Mouse (Mus musculus) intestine, embryonic 16.5 days (tissue): Measurements from ENCODE around the gene Rps19bp1. TPM values are rescaled to one million over a fixed set of nuclear protein-coding genes. Genes with fewer than 3 reads are reported as not detected.
A peak's percentile ranks its signal among the peaks of the same experiment; 100 is the strongest.

Experiments
- ATAC-seq: fragments of 200-750 bp; cut with Nextera tagmentation; 2 replicates; pipeline ENCODE4 v1.8.0; 2017; ENCODE audit warnings: moderate TSS enrichment, moderate library complexity
- H3K27ac ChIP-seq: fragments of 300-500 bp; sonication (generic); 2 replicates; pipeline ENCODE4 v1.5.1; 2014; ENCODE audit warnings: mild to moderate bottlenecking, low read length
- H3K27me3 ChIP-seq: fragments of 300-500 bp; sonication (generic); replicated peaks from 2 replicates; pipeline ENCODE4 v1.6.1; 2014; ENCODE audit warnings: low read length, control low read depth, mixed read lengths; ENCODE audit not compliant: control insufficient read depth, insufficient read depth
- H3K36me3 ChIP-seq: fragments of 300-500 bp; sonication (generic); 2 replicates; pipeline ENCODE4 v1.6.1; 2014; ENCODE audit warnings: low read length, control low read depth; ENCODE audit not compliant: control insufficient read depth, insufficient read depth
- H3K4me1 ChIP-seq: fragments of 300-500 bp; sonication (generic); 2 replicates; pipeline ENCODE4 v1.6.1; 2014; ENCODE audit warnings: low read length, control low read depth, mixed read lengths; ENCODE audit not compliant: control insufficient read depth, insufficient read depth
- H3K4me2 ChIP-seq: fragments of 300-500 bp; sonication (generic); 2 replicates; pipeline ENCODE4 v1.6.1; 2014; ENCODE audit warnings: low read depth, low read length, control low read depth
- H3K4me3 ChIP-seq: fragments of 300-500 bp; sonication (generic); 2 replicates; pipeline ENCODE4 v1.5.1; 2014; ENCODE audit warnings: mild to moderate bottlenecking, low read length
- H3K9ac ChIP-seq: fragments of 300-500 bp; sonication (generic); 2 replicates; pipeline ENCODE4 v1.6.1; 2014; ENCODE audit warnings: low read depth, low read length
- H3K9me3 ChIP-seq: fragments of 300-500 bp; sonication (generic); 2 replicates; pipeline ENCODE4 v1.6.1; 2016; ENCODE audit warnings: low read length, control low read depth; ENCODE audit not compliant: control insufficient read depth
- WGBS: fragments of 180-500 bp; shearing (Covaris S2); extraction: QIAGEN DNeasy Blood & Tissue Kit; methylation state at CpG from one replicate; pipeline ENCODE4 v1.1.7; 2014; 5-methylcytosine and 5-hydroxymethylcytosine counted together
- polyA plus RNA-seq: library from polyadenylated mRNA; unstranded; fragments of >200 nt; fragmentation: Nextera tagmentation; extraction: Ambion mirVana; gene quantifications from 2 replicates; pipeline ENCODE4 v1.2.1, GENCODE M21; 2015

Rps19bp1 gene
- 43.0 and 47.8 TPM in 2 replicates for polyA plus RNA-seq

GRCm38 (mm10) chr15:80263610-80264575 is at the start of gene Rps19bp1:
TSS of gene Rps19bp1 (minus strand) at chr15:80264315.
- peak; percentile 92 for ATAC-seq
- 1% methylated on average over 59 of the region's 66 CpGs for WGBS

DNA sequence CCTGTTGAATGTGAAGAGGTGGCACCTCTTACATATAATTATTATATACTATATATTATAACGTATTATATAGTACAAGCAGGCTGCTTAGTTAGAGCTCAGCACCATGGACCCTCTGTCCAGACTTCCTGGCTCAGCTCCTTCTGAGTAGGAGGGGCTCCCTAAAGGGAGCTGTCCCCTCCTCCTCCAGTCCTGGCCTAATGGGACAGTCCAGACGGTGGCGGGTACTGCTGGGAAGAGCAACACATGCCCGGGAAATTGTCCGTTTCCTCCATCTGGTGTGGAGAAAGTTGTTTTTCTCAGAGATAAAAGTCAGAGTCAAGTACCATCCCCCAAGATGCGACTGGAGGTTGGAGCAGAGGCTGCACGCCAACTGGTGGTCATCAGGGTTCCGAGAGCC is 42.0 kb upstream of the Rps19bp1 start:
- H3K9me3 ChIP-seq = no peaks in the 10 kb centered on the region

More at GRCm38 (mm10) chr15:80263610-80264575, at the start of gene Rps19bp1:
- Histone ChIP-seq H3K27ac (peak within 1 kb of the TSS; percentile 31; the same call in 1 of the 2 replicates), H3K4me3 (peak within 1 kb of the TSS; percentile 92), H3K9ac (peak within 1 kb of the TSS; percentile 88), H3K9me3 (no peaks in the 10 kb centered on the region), H3K4me1 (peaks cover 21% of the 10 kb centered on the region), H3K36me3 (peaks cover 6% of the 10 kb centered on the region; the same call in 1 of the 2 replicates), H3K4me2 (peak within 1 kb of the TSS; percentile 83), H3K27me3 (no peaks in the 10 kb centered on the region)

DNA sequence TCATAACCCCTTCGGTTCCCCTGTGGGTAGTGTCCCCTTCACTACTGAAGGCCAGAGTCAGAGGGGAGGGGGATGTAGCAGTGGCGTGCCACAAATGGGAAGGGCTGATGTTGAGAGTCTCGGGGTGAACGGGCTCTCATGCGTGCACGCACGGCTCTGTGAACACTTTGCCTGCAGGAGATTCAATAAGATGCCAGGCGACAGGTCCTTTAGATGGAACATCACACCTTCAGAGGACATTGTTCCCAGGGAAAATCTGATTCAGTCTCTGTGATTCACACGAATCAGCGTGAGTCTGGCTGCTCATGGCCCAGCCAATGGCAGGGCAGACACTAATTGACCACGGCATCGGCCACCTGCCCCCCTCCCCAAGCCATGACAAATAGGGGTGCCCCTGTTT is 40.1 kb upstream of the Rps19bp1 start:
- no peak overlapping the region for H3K4me3 ChIP-seq

More for the DNA sequence above, 42.0 kb upstream of the Rps19bp1 start:
- no peak overlapping the region for H3K4me3 ChIP-seq
- H3K27me3 ChIP-seq = no peaks in the 10 kb centered on the region
- ATAC-seq = 0 out of 2 replicates have a peak, but pooled peaks have one; percentile 50
- H3K9ac ChIP-seq = no peak overlapping the region
- no peak overlapping the region for H3K27ac ChIP-seq
- no peaks in the 10 kb centered on the region for H3K36me3 ChIP-seq
- H3K4me1 ChIP-seq = no peaks in the 10 kb centered on the region
- no peak overlapping the region for H3K4me2 ChIP-seq
- WGBS = 36% methylated on average over 8 of the region's 8 CpGs

DNA sequence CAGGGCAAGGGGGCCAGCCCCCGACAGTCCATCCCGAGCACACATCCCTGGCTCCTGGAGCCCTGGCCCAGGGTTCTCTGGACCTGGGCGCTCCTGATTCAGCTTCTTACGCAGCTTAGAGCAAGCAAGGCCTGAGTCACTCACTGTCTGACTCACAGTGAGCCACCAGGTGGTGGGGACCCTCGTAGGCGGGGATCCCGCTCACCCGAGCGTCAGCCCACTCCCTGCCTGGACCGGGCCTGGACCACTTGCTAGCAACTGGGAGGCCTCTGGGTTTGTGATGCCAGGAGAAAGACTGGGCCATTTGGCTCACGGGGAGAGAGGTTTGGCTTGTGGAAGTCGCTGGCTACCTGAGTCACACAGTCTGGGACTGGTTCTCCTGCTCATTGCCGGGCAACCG is 39.7 kb upstream of the Rps19bp1 start:
- no peaks in the 10 kb centered on the region for H3K36me3 ChIP-seq
- no peak overlapping the region for H3K9ac ChIP-seq
- H3K27ac ChIP-seq = no peak overlapping the region
- no peak overlapping the region for H3K4me3 ChIP-seq
- WGBS = 67% methylated on average over 14 of the region's 14 CpGs
- H3K4me2 ChIP-seq = no peak overlapping the region
- H3K27me3 ChIP-seq = no peaks in the 10 kb centered on the region
- H3K9me3 ChIP-seq = no peaks in the 10 kb centered on the region
- no peak for ATAC-seq
- no peaks in the 10 kb centered on the region for H3K4me1 ChIP-seq

More for the DNA sequence above, 40.1 kb upstream of the Rps19bp1 start:
- Histone ChIP-seq H3K27ac (no peak overlapping the region), H3K36me3 (no peaks in the 10 kb centered on the region), H3K27me3 (no peaks in the 10 kb centered on the region), H3K9me3 (no peaks in the 10 kb centered on the region), H3K4me2 (no peak overlapping the region), H3K9ac (no peak overlapping the region), H3K4me1 (no peaks in the 10 kb centered on the region)
- no peak for ATAC-seq
- 83% methylated on average over 12 of the region's 12 CpGs for WGBS

DNA sequence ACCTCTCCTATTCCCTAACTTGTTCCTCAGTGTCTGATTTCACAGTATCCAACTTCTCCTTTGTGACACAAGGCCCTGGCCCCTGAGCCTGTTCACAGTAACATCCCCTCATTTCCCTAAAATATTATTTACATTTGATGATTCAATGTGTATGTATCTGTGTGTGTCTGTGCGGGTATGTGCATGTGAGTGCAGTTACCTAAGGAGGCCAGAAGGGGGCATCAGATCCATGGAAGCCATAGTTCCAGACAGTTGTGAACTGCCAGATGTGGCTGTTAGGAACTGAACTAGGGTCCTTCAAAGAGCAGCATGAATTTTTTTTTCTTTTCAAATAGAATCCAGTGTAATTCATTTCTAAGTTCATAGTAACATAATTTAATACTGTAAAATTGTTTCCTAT is 33.0 kb upstream of the Rps19bp1 start:
- 98% methylated on average over 1 of the region's 1 CpGs for WGBS
- no peaks in the 10 kb centered on the region for H3K36me3 ChIP-seq
- H3K27ac ChIP-seq = no peak overlapping the region
- no peak for ATAC-seq
- H3K4me3 ChIP-seq = no peak overlapping the region
- H3K9me3 ChIP-seq = no peaks in the 10 kb centered on the region
- no peak overlapping the region for H3K4me2 ChIP-seq
- H3K9ac ChIP-seq = no peak overlapping the region
- no peaks in the 10 kb centered on the region for H3K27me3 ChIP-seq
- no peaks in the 10 kb centered on the region for H3K4me1 ChIP-seq

GRCm38 (mm10) chr15:80289436-80289835 is 25.3 kb upstream of the Rps19bp1 start:
- Histone ChIP-seq H3K27ac (no peak overlapping the region), H3K9me3 (no peaks in the 10 kb centered on the region), H3K9ac (no peak overlapping the region), H3K36me3 (no peaks in the 10 kb centered on the region), H3K4me2 (no peak overlapping the region), H3K4me3 (no peak overlapping the region), H3K27me3 (peaks cover 59% of the 10 kb centered on the region), H3K4me1 (peaks cover 8% of the 10 kb centered on the region)
- WGBS = 8% methylated on average over 10 of the region's 10 CpGs
- ATAC-seq = no peak

GRCm38 (mm10) chr15:80288036-80288435 is 23.9 kb upstream of the Rps19bp1 start:
- Histone ChIP-seq H3K9ac (no peak overlapping the region), H3K27ac (no peak overlapping the region), H3K4me1 (peaks cover 8% of the 10 kb centered on the region), H3K36me3 (no peaks in the 10 kb centered on the region), H3K4me2 (peak overlapping the region; percentile 95), H3K4me3 (peak overlapping the region; percentile 50), H3K27me3 (peaks cover 63% of the 10 kb centered on the region), H3K9me3 (no peaks in the 10 kb centered on the region)
- no peak for ATAC-seq
- WGBS = 7% methylated on average over 23 of the region's 23 CpGs

- H3K27ac ChIP-seq = no peak within 1 kb of the TSS
- no peaks in the 10 kb centered on the region for H3K36me3 ChIP-seq
- peaks cover 8% of the 10 kb centered on the region for H3K4me1 ChIP-seq
- H3K9ac ChIP-seq = no peak within 1 kb of the TSS
- peak within 1 kb of the TSS; percentile 50 for H3K4me3 ChIP-seq
- 1% methylated on average over 45 of the region's 50 CpGs for WGBS
- no peak for ATAC-seq
- peak within 1 kb of the TSS; percentile 95 for H3K4me2 ChIP-seq
- H3K27me3 ChIP-seq = peaks cover 63% of the 10 kb centered on the region
- no peaks in the 10 kb centered on the region for H3K9me3 ChIP-seq
Observed at GRCm38 (mm10) chr15:80286851-80287415, 22.8 kb upstream of the Rps19bp1 start, which contains the start of gene Cacna1i. TSS of gene Cacna1i (plus strand) at chr15:80287238.

GRCm38 (mm10) chr15:80280646-80281045 is 16.5 kb upstream of the Rps19bp1 start:
- no peak for ATAC-seq
- H3K36me3 ChIP-seq = no peaks in the 10 kb centered on the region
- no peak overlapping the region for H3K4me3 ChIP-seq
- H3K27ac ChIP-seq = no peak overlapping the region
- H3K9me3 ChIP-seq = no peaks in the 10 kb centered on the region
- H3K4me2 ChIP-seq = no peak overlapping the region
- no peaks in the 10 kb centered on the region for H3K4me1 ChIP-seq
- H3K27me3 ChIP-seq = peaks cover 15% of the 10 kb centered on the region
- no peak overlapping the region for H3K9ac ChIP-seq
- 24% methylated on average over 6 of the region's 6 CpGs for WGBS
